Mouse (Mus musculus) spleen, adult 12 weeks (tissue): ENCODE data around the gene Lrch1.
A peak's percentile ranks its signal among the peaks of the same experiment; 100 is the strongest.

Experiments
- DNase-seq: peaks from one replicate; pipeline ENCODE4 v3.0.0; 2022; ENCODE audit warnings: low spot score

Gene Lrch1

DNA sequence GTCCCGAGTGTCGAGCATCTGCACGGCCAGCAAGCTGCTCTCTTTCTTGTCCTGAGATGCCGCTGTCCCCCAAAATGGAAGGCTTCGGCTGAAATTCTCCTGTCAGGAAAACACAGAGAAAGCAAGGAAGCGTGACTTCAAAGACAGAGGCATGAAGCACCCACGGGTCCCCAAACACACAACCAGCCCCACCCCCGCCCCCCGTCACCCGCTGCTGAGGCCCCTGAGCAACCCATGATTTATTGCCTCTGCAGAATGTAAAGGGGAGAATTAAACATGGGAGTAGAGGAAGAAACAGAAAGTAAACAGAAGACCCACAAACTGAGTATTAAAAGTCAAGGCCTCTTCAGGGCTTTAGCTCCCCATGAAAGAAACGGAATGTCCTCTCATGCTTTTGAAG, 136.1 kb downstream of the Lrch1 start:
- no peak for DNase-seq

- DNase-seq: no peak
Observed at GRCm38 (mm10) chr14:74801961-74802360, 145.7 kb downstream of the Lrch1 start.

GRCm38 (mm10) chr14:74798063-74798890, 149.4 kb downstream of the Lrch1 start:
- no peak for DNase-seq

GRCm38 (mm10) chr14:74797386-74798062, 150.2 kb downstream of the Lrch1 start:
- no peak for DNase-seq

DNA sequence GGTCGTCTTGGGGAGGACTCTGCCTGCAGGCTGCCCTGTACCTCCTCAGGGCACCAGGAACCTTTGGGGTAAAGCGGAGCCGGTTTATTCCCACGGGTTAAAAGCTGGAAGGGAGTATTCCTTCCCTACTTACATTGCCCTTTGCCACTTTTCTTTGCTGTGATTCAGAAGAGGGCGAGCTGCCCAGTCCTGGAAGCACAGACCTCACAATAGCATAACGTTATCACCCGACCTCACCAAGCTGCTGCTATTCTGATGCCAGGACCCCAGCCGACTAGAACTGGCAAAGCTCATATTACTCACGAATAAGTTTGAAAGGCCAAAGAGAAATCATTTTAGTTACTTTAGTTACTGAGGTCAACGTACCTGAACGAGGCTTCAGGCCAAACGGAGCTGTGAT, 152.7 kb downstream of the Lrch1 start:
- DNase-seq: no peak

- no peak for DNase-seq
Observed at GRCm38 (mm10) chr14:74792793-74793192, 154.9 kb downstream of the Lrch1 start.

DNA sequence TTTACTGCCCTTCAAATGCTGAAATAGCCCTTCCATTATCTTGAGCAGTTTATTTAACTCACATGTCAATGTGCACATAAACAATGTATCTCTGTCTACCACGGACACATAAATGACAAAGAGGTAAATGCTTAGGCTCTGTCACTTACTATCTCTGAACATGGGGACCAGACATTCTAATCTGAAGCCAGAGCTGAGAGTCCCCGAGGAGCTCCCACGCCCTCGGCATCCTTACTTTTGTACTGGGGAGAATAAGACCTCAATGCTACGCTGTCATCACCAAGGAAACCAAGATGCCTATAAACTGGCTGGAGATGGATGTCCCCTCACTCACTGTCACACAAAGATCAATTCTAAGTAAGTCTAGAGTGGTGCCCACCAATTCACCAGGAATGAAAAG, 157.1 kb downstream of the Lrch1 start:
- DNase-seq: no peak

GRCm38 (mm10) chr14:74788766-74789165, 158.9 kb downstream of the Lrch1 start:
- DNase-seq: no peak

DNA sequence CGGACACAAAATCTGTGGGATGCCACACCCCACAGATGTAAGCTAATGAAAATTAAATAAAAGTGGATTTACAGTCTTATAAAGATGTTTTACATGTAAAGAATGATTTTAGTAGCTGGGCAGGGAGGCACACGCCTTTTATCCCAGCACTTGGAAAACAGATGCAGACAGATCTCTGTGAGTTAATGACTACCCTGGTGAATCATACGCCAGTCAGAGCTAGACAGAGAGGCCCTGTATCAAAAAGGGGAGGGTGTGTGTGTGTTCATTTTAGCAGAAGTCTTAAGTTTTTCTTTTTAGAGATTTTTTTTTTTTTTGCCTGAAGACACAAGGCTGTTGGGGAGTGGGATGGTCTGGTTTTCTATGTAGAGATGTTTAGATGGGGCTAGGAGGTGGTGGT, 160.0 kb downstream of the Lrch1 start:
- DNase-seq: no peak

DNA sequence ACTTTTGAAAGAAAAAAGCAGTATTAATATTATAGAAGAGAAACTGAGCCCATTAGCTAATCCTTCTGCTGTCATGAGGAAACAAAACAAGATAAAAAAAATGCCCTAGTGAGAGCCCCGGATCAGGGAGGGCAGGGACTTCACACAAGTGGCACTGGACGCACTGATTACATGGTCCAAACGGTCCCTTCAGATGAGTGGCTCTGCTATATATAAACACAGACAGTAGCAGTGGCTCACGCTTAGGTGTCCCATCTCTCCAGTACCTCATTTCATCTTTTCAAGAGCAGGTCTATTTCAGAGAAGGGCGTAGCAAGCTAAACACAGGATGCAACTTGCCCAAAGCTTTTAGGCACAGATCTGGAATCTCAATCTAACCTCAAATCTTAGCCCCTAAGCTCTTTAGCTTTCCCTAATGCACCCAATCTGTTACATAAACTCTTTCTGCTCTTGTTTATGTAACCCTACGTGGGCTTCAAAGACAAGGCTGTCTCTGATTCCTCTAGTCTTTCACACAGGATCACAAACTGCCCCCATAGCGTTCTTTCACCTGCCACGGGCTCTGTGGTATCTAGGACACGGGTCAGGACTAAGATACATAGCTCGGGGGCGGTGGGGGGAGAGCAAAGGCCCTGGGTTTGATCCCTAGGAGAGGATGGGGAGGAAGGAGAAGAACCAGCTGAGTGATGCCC, 163.3 kb downstream of the Lrch1 start:
- no peak for DNase-seq

GRCm38 (mm10) chr14:74774046-74774619, 173.5 kb downstream of the Lrch1 start:
- no peak for DNase-seq

DNA sequence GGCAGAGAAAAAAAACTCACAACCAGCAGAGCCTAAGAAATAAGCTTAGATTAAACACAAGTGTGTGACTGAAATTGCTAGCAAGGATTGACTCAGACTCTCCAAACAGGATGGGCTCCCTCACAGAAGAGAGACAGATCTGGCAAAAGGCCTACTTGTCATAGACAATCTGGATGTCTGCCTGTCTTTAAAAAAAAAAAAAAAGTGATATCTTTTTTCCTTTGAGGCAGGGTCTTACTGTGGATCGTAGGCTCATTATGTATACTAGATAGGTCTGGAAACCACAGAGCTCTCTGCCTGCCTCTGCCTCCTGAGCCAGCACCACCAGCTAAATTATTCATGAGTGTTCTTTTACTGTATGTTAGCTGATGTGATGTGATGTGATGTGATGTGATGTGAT, 179.8 kb downstream of the Lrch1 start:
- DNase-seq: no peak

DNA sequence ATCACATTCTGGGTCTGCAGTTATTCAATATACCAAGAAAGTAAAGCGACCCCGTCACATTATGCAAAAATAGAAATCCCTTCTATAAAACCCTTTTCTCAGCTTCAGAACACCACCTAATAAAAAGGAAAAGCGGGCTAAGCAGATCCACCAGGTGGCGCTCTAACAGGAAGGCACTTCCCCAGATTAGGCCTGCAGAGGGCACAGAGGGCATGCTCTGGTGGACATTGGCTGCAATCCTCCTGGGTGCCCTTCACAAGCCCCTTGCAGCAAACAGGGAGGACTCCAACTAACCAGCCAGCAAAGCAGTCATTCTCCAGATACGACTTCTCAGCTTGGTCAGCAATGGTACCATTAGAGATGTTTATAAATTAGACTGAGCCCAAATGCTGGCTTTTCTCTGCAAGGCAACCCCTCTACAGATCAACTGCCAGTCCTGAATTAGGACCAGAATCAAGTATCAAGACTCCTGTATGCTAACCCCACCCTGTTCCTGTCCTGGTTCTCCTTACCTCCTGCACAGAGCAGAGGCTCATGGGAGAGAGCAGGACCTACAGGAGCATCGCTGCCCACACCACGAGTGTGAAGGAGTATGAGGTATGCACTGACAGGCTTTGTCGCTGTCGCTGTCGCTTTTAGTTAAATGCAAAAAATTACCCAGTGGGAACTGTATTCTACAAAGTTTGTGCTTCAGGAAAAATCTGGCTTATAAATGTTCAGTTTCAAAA, 183.3 kb downstream of the Lrch1 start:
- DNase-seq: peak; percentile 56

DNA sequence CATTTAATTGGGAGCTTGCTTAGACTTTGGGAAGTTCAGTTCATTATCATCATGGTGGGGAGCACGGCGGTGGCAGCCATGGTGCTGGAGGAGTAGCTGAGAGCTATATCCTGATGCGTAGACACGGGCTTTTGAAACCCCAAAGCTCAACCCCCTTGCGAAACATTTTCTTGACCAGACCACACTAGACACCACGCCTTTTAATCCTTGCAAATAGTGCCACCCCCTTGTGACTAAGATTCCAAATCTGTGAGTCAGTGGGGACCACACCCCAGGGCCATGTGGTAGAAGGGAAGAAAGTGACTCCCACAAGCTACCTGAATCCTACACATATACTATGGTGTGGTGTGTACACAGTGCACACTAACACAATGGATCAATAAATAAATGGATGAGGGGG, 210.8 kb downstream of the Lrch1 start:
- DNase-seq: no peak

- DNase-seq: no peak
Observed at GRCm38 (mm10) chr14:74735471-74735870, 212.2 kb downstream of the Lrch1 start.

GRCm38 (mm10) chr14:74733397-74733796, 214.3 kb downstream of the Lrch1 start:
- no peak for DNase-seq

GRCm38 (mm10) chr14:74732079-74732783, 215.4 kb downstream of the Lrch1 start, which contains the start of gene Esd:
Gene Esd, plus strand, starts transcription at chr14:74732297.
- peak; percentile 88 for DNase-seq

DNA sequence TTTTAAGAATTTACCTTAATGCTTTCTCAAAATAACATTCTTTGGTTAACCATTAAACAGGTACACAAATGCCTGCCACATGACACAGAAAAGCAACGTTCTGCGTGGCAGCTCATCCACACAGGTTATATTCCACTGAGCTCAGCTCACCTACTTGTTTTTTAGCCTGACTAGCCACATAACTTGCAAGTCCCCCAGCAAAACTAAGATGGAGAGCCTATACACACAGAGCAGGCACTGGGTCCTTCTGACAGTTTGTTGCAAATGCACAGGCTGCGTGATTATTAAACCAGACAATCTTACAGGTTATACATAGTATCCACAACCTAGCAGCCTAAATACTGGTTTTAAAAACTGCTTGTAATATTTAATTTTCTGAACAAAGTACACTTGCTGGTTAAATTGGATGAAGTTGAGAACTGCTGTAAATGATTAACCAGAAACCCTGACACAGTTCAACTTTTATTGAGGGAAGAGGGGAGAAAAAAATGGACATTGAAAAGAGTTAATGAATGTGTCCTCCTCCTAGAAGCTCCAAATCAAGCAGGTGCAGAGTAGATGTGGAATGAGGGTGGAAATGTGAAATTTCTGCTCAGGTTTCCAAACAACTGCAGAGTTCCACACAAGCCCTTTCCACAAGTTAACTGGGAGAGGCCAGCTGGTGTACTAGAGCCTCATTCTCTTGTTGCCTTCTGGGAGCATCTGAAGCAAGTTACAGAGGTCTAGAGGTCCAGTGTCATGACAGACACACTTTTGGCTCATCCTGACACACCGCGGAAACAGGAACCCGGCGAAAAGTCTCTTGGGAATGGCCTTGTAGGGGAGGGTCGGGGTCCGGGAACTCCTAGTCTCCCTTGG, 216.2 kb downstream of the Lrch1 start:
- DNase-seq: no peak

- DNase-seq: no peak
Observed at GRCm38 (mm10) chr14:74723541-74723940, 224.1 kb downstream of the Lrch1 start.

- DNase-seq: no peak
Observed at GRCm38 (mm10) chr14:74709054-74709453, 238.6 kb downstream of the Lrch1 start.
